In the genomic region with DNA sequence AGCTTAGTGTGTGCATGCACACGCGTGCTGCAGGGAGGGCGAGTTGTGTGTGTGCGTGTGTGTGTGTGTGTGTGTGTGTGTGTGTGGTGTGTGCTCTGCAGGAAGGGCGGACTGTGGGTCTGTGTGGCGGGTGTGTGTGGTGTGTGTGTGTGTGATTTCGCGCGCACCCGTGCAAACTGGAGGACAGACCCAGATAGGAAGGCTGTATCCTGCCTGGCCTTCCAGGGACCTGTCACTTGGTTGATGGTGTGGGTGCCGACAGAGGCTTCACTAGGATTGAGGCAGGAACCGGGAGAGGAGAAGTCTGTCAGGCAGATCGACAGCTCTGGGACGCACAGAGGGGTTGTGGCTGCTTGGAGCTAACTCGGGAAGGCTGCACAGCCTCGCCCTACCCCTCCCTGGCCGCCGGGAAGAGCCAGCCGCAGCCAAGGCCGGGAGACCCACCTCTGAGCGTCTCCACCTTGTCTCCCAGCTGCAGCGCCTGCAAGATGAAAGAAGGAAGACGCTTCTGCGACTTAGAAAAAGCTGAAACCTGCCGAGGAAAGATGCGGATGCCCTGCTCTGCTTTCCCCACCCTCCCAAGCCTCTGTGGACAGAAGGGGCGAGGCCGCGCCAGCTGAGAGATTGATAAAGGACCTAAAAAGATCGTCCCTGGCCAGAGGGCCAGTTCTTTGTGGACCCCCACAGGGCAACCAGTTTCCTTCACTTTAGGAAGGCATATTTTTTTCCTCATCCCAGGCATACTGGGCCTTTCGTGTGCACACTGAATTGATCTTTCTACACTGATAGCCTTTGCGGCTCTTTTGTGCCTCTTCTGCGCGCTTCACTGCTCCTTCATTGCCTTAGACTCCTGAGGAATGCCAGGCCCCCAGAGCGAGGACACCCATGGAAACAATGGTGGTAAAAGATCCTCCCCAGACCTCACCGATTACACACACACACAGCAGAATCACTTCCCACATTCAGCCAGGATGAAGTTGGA, we compare ENCODE assay signal across 8 mouse cellular contexts. TPM values are rescaled to one million over a fixed set of nuclear protein-coding genes. Genes with fewer than 3 reads are reported as not detected.
A peak's percentile ranks its signal among the peaks of the same experiment; 100 is the strongest.
DNase-seq lines count a peak whose midpoint lies in the region; ATAC-seq and TF ChIP-seq lines count a peak whose summit lies in the region.

No protein-coding gene starts in this region.

- no peak for TF ChIP-seq CTCF in bone marrow macrophage, adult 2 months (IDR thresholded peaks at IDR 0.05; ENCODE audit: low read depth, low read length)

- no peaks in the 10 kb centered on the region for H3K9me3 ChIP-seq in forebrain, embryonic 12.5 days
- no peaks in the 10 kb centered on the region for H3K9me3 ChIP-seq in lung, embryonic 16.5 days (ENCODE audit: control insufficient read depth, low read length)

- intact Hi-C loops in heart, postnatal 14 days (cut with DNase I) = loop anchor here (2.0 to 5.0 kb wide), 2 partner anchors 40 to 276 kb away; no protein-coding TSS in a partner anchor

- H3K27me3 ChIP-seq in forebrain, embryonic 12.5 days = no peaks in the 10 kb centered on the region
- H3K27me3 ChIP-seq in lung, embryonic 16.5 days (ENCODE audit: control insufficient read depth, insufficient read depth, low read depth, low read length) = no peaks in the 10 kb centered on the region

- no peak for TF ChIP-seq POLR2A in bone marrow macrophage, adult 2 months (IDR thresholded peaks at IDR 0.05; ENCODE audit: borderline replicate concordance, low read depth, low read length)

- ATAC-seq in forebrain, embryonic 12.5 days (ENCODE audit: low FRiP score) = peak; percentile 78
- peak; percentile 60 for ATAC-seq in lung, embryonic 16.5 days (ENCODE audit: low read depth)
- no peak for ATAC-seq in erythroid progenitor cell, adult 5-6 weeks (replicated peaks; ENCODE audit: low FRiP score, poor library complexity, severe bottlenecking)

- no peak overlapping the region for H3K27ac ChIP-seq in bone marrow macrophage, adult 2 months (ENCODE audit: insufficient read depth, low read depth, low read length)
- H3K27ac ChIP-seq in forebrain, embryonic 12.5 days = peak overlapping the region; percentile 92
- peak overlapping the region; percentile 73 for H3K27ac ChIP-seq in lung, embryonic 16.5 days (ENCODE audit: low read length)

- no peaks in the 10 kb centered on the region for H3K36me3 ChIP-seq in forebrain, embryonic 12.5 days (replicated peaks)
- H3K36me3 ChIP-seq in lung, embryonic 16.5 days (ENCODE audit: control insufficient read depth, insufficient read depth, low read length) = no peaks in the 10 kb centered on the region

- peak overlapping the region; percentile 80 for H3K4me3 ChIP-seq in bone marrow macrophage, adult 2 months (ENCODE audit: insufficient read depth, low read length)
- H3K4me3 ChIP-seq in forebrain, embryonic 12.5 days (replicated peaks) = peak overlapping the region; percentile 90
- peak overlapping the region; percentile 92 for H3K4me3 ChIP-seq in lung, embryonic 16.5 days (ENCODE audit: low read length)

- under 1% methylated on average over 36 of the region's 36 CpGs for WGBS in forebrain, embryonic 12.5 days
- 4% methylated on average over 34 of the region's 36 CpGs for WGBS in lung, embryonic 16.5 days

- H3K9ac ChIP-seq in forebrain, embryonic 12.5 days = peak overlapping the region; percentile 93
- peak overlapping the region; percentile 94 for H3K9ac ChIP-seq in lung, embryonic 16.5 days (ENCODE audit: low read length)

- H3K4me1 ChIP-seq in bone marrow macrophage, adult 2 months (ENCODE audit: control insufficient read depth, insufficient read depth, low read length) = peaks cover 15% of the 10 kb centered on the region
- H3K4me1 ChIP-seq in forebrain, embryonic 12.5 days = peaks cover 38% of the 10 kb centered on the region
- H3K4me1 ChIP-seq in lung, embryonic 16.5 days (replicated peaks; ENCODE audit: control insufficient read depth, insufficient read depth, low read length) = peaks cover 27% of the 10 kb centered on the region

- peak overlapping the region; percentile 81 for H3K4me2 ChIP-seq in forebrain, embryonic 12.5 days
- H3K4me2 ChIP-seq in lung, embryonic 16.5 days (ENCODE audit: low read depth, low read length) = peak overlapping the region; percentile 93

- DNase-seq in Muller cell, postnatal 12 days (ENCODE audit: inconsistent ontology term) = peak; percentile 71
- DNase-seq in heart, postnatal 14 days = peak; percentile 57 to 62
- peak; percentile 58 to 70 for DNase-seq in kidney, postnatal 4 days
- DNase-seq in retina, adult 2 months (ENCODE audit: low read depth, low spot score) = peak; percentile 30

RNA-seq across cellular contexts. Expression of a gene that starts 0.9 kb away (rescaled TPM):
- polyA plus RNA-seq in bone marrow macrophage, adult 2 months (2012; ENCODE audit: insufficient read depth, insufficient read length, missing spikeins) = 44.4 and 45.8 TPM in 2 replicates
- polyA plus RNA-seq in forebrain, embryonic 12.5 days (2016; fragmentation: Nextera tagmentation; extraction: Ambion mirVana) = 33.3 and 36.4 TPM in 2 replicates
- total RNA-seq in heart, postnatal 14 days (2021) = 10 to 100 TPM; 41.5 to 44.4 TPM
- 16.7 and 17.3 TPM in 2 replicates for polyA plus RNA-seq in lung, embryonic 16.5 days (2015; fragmentation: Nextera tagmentation; extraction: Ambion mirVana)
- 0.72 and 28.5 TPM in 2 replicates for total RNA-seq in erythroid progenitor cell, adult 5-6 weeks (2015; ENCODE audit: low replicate concordance)
- total RNA-seq in erythroid progenitor cell, adult 5-6 weeks (2017; ENCODE audit: low replicate concordance) = 0.13 TPM in 1 of 2 replicates, not detected in the other
